Mouse (Mus musculus) MN1 (cell line): ENCODE measurements around the gene Coro7.
"Not testable (repeated sequence)": the region's sequence is repeated elsewhere in the genome, so short reads cannot be mapped to it uniquely, and the experiment has no call there.

Source experiments
- DNase-seq: peaks from one replicate; pipeline ENCODE4 v3.0.0-alpha.2; 2016; ENCODE audit warnings: low spot score

Gene Coro7

GRCm38 (mm10) chr16:4679121-4680018, at the start of gene Coro7:
Coro7 (minus strand) TSS chr16:4679777.
- DNase-seq, result peak; percentile 96

- no peak for DNase-seq
Observed at GRCm38 (mm10) chr16:4727963-4728362, 48.4 kb upstream of the Coro7 start.

GRCm38 (mm10) chr16:4727526-4727925, 47.9 kb upstream of the Coro7 start:
- DNase-seq, result no peak

- peak; percentile 40 for DNase-seq
Observed at GRCm38 (mm10) chr16:4726528-4727128, 47.1 kb upstream of the Coro7 start.

- peak; percentile 93 for DNase-seq
Observed at GRCm38 (mm10) chr16:4725780-4726527, 46.4 kb upstream of the Coro7 start, which contains the start of gene Hmox2. Hmox2 (plus strand) TSS chr16:4726361.

- DNase-seq, result no peak
Observed at GRCm38 (mm10) chr16:4725266-4725665, 45.7 kb upstream of the Coro7 start.

- no peak for DNase-seq
Observed at GRCm38 (mm10) chr16:4722915-4723209, 43.3 kb upstream of the Coro7 start.

- DNase-seq, result no peak
Observed at GRCm38 (mm10) chr16:4722128-4722914, 42.7 kb upstream of the Coro7 start.

- DNase-seq, result peak; percentile 81
Observed at GRCm38 (mm10) chr16:4718753-4719518, 39.4 kb upstream of the Coro7 start, which contains the start of gene Nmral1. Nmral1 (minus strand) TSS chr16:4719356.

GRCm38 (mm10) chr16:4717866-4718265, 38.3 kb upstream of the Coro7 start:
- DNase-seq, result no peak

GRCm38 (mm10) chr16:4713861-4714710, 34.5 kb upstream of the Coro7 start:
- DNase-seq, result no peak

GRCm38 (mm10) chr16:4711173-4711572, 31.6 kb upstream of the Coro7 start:
- no peak for DNase-seq

- DNase-seq, result no peak
Observed at GRCm38 (mm10) chr16:4705541-4705940, 26.0 kb upstream of the Coro7 start.

- DNase-seq, result no peak
Observed at GRCm38 (mm10) chr16:4702646-4703045, 23.1 kb upstream of the Coro7 start.

GRCm38 (mm10) chr16:4701211-4701610, 21.6 kb upstream of the Coro7 start:
- DNase-seq, result no peak

- DNase-seq, result not testable (repeated sequence)
Observed at GRCm38 (mm10) chr16:4689371-4689770, 9.8 kb upstream of the Coro7 start.

- DNase-seq, result no peak
Observed at GRCm38 (mm10) chr16:4684457-4684791, 4.8 kb upstream of the Coro7 start.

- DNase-seq, result peak; percentile 95
Observed at GRCm38 (mm10) chr16:4683581-4684456, 4.2 kb upstream of the Coro7 start.

- no peak for DNase-seq
Observed at GRCm38 (mm10) chr16:4683193-4683580, 3.6 kb upstream of the Coro7 start.
